Mouse (Mus musculus) liver (tissue): ENCODE measurements around the gene Gm29797.

Experiments used
- DNase-seq: peaks from one replicate; pipeline ENCODE4 v3.0.0-alpha.2; 2020; ENCODE audit warnings: mixed read lengths

The Gm29797 gene

DNA sequence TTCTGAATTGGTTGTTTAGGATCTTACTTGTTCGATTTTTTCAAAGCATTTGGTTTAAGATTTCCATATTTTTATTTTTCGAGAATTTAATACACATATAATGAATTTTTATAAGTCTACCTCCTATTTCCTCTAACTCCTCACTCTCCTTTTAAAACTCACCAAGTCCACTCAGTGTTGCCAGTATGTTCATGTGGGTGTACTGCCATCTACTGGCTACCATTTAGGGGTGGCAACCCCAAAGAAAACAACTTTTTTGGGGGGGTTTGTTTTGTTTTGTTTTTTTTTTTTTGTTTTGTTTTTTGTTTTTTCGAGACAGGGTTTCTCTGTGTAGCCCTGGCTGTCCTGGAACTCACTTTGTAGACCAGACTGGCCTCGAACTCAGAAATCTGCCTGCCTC is 49.8 kb downstream of the Gm29797 start:
- DNase-seq: no peak
